Mouse (Mus musculus): ENCODE data around the gene Vmn1r192.
"Not testable (repeated sequence)": the region's sequence is repeated elsewhere in the genome, so short reads cannot be mapped to it uniquely, and the experiment has no call there.

The Vmn1r192 gene

DNA sequence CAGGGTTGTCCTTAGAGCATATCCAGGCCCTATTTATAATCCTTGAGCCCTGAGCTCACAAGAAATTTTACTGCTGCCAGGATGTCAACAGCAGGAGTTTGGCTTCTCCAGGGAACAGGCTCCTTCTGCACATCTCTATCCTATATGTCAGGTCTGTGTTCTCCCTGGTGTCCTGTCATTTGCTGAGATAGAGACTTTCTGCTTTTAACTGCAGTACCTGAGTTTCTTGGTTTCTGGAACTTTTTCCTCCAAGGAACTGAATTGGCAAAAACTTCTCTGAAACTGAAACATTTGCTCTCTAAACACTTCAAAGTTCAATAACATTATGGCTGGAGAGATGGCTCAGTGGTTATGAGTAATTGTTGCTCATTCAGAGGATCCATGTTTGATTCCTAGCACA lies at the start of gene Vmn1r192:
Gene Vmn1r192, minus strand, starts transcription at position 101 of the 400 bp plus-strand sequence.
- no peak for ATAC-seq (ENCODE audit: low TSS enrichment)

DNA sequence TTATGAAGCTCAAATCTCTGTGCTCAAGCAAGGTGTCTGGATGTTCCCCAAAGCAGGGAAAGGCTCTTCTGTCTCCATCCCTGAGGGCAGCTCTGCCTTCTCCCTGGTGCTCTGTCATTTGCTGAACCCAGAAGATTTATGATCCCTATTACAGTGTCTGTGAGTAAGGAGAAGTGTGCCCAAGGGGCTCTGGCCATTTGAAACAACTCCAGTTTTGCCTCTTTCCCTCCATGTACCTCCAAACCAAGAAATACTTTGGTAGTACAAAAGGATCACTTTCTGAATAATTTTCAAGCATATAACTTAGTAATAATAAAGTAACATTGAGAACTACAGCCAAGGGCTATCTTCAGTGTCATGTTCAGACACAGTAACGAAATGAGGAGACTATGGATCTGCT lies 32.1 kb upstream of the Vmn1r192 start, which contains the start of gene Vmn1r193:
Gene Vmn1r193, minus strand, starts transcription at position 101 of the 400 bp plus-strand sequence.
- not testable (repeated sequence) for ATAC-seq (ENCODE audit: low TSS enrichment)

DNA sequence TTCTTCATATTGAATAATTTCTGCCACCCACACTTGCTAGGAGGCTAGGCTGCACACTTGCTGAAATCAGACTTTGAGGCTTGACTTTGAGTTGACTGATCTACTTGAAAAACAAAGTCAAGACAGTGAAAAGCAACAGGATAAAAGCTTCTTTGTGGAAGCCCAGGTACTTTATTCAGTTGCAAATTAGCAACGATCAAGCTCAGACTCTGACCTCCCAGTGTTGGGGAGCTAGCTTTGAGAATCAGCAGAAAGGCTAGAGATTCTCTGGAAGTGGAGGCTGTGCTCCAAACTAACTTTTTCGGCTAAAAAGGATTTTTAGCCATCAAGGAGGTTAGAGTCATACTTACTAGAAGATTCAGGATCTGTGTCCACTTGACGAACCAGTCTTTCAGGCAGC lies 1.8 kb upstream of the Vmn1r192 start:
- ATAC-seq (ENCODE audit: low TSS enrichment) = not testable (repeated sequence)

DNA sequence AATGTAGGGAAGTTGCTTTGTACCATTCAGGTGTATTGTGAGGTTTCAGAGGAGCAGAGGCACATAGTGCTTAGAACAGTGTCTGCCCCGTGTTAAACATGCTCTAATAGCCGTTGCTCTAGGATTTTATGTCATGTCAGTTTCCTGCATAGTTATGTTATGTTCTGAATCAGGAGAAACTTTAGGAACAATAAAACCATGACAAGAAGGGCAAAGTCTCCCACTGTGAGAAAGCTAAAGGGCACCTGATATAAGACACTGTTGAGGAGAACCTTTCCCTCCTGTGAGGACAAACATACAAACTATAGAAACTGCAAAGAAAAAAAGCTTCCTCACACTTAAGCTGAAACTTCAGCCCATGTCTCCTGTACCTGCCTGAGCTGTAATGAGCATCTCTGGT lies 556 bp downstream of the Vmn1r192 start:
- no peak for ATAC-seq (ENCODE audit: low TSS enrichment)

DNA sequence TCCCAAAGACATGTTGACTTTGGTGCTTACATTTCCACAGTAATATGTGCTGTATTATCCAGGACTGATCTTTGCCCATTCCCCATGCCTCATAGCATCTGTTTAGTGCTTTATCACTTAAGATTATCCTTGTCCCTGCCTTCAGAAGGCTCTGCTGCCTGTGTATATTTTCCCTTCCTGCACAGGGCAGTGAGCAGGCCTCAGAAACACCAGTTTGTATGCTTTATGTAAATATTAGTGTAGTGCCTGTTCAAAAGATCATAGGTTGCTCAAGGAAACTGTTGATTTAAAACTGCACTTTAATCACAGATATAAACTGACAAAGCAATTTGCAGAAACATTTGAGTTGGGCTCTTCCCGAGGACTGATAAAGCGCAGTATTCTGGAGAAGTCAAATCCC lies 1.6 kb downstream of the Vmn1r192 start:
- ATAC-seq (ENCODE audit: low TSS enrichment) = no peak

DNA sequence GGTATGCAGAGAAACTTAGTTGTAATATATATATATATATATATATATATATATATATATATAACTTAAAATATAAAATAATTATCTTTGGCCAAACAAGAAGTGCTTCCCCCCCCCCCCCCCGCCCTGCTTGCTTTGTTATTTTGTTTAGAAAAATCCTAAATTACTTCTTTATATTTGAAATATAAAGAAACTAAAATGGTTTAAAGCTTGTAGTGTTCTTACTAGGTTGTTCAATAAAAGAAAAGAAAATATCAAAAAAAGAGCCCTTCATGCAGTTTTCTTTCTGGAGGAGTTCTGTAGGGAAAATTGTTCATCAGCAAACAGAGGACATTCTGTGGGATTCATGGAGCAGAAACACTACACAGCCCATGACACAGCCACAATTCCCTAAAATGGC lies 7.1 kb downstream of the Vmn1r192 start, which contains the start of gene Vmn1r191:
Gene Vmn1r191, minus strand, starts transcription at position 101 of the 400 bp plus-strand sequence.
- no peak for ATAC-seq (ENCODE audit: low TSS enrichment)

DNA sequence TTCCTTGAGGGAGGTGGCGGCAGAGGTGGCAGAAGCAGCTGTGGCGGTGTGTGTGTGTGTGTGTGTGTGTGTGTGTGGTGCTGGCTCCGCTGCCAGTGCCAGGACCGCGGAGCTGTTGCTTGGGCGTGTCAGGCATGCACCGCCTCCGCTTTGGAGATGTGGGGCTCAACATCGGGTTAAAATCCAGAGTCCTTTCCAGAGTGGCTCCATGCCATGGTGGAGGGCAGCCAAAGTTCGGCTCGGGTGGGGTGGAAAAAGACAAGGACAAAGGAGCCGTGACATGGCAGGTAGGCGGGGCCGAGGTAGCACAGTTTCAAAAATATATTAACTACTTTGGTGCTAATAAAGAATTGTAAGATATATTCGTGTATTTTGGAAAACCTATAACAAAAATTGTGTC lies 22.5 kb downstream of the Vmn1r192 start:
- ATAC-seq (ENCODE audit: low TSS enrichment) = no peak

DNA sequence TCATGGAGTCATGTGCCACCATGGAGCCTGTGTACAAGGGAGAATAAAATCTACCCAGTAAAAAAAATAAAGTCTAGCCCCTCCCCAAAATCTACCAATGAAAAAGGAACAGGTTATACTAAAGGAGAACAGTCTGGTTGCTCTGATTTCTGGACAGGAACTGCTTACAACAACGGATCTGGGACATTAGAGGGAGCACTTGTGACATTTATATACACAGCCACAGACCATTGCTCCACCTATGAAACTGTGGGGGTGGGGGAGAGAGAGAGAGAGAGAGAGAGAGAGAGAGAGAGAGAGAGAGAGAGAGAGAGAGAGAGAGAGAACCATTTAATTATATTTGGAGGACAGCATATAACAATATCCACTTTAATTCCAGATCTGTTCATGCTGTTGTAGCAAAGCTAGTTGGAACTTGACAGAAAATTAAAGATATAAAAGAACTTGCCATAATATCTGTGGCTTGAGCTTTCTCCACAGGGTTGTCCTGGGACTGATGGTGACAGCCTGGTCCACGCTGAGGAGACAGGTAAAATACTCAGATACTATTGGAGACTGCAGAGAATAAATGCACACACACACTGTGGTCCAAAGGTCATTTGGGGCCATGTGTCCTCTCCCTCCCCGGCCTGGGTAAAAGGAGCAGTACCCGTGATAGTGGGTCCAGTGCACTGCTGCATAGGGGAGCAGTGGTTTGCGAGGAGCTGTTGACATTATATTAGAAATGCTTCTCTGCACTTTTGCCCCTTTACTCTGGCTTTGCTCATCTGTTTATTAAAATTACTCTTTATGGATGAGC lies 54.2 kb downstream of the Vmn1r192 start:
- not testable (repeated sequence) for ATAC-seq (ENCODE audit: low TSS enrichment)
